Mouse (Mus musculus) thymus, adult 2 months (tissue): Measurements from ENCODE around the gene Plekhn1.

ENCODE experiments used
- CTCF ChIP-seq: fragments of 200-500 bp; IDR thresholded peaks from 2 replicates; pipeline ENCODE4 v1.5.1; 2012; ENCODE audit warnings: mild to moderate bottlenecking, control low read depth, low read length, moderate library complexity, borderline replicate concordance; ENCODE audit not compliant: control insufficient read depth, poor library complexity, insufficient read depth; ENCODE audit errors: extremely low read depth
- POLR2A ChIP-seq: fragments of 200-500 bp; IDR thresholded peaks from 2 replicates; pipeline ENCODE4 v1.6.1; 2012; ENCODE audit warnings: mild to moderate bottlenecking, low read length, control low read depth, moderate library complexity; ENCODE audit not compliant: control insufficient read depth, poor library complexity, insufficient read depth; ENCODE audit errors: extremely low read depth

DNA sequence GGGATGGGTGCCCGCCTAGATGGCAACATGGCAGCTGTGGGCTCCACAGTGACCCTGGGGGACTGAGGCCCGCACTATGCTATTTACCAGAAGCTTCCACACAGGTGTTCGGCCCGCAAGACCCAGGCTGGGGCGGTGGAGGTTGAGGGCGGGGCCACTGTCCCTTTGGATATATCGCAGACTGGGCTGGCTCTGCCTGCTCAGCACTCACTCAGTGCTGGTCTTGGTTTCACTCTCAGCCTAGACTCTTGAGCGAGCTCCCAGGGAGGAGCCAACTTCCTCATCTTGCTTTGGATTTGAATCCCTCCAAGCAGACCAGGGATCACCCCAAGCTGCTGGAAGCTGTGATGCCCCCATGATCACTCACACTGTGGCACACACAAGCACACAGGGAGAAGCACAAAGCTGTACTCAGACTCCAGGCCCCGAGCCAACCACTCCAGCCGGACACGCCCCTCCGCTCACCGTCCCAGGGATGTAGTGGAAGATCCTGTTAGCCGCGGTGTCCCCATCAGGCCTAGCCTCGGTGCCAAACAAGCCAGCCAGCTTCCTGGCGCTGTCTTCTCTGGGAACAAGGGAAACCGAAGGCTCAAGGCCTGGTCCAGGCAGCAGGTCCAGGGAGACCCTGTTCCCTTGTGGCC is 6.8 kb downstream of the Plekhn1 start:
- TF ChIP-seq POLR2A (no peak), CTCF (no peak)
